Mouse (Mus musculus): ENCODE results near the gene Cnot6l.
A peak's percentile ranks its signal among the peaks of the same experiment; 100 is the strongest.

Cnot6l gene

DNA sequence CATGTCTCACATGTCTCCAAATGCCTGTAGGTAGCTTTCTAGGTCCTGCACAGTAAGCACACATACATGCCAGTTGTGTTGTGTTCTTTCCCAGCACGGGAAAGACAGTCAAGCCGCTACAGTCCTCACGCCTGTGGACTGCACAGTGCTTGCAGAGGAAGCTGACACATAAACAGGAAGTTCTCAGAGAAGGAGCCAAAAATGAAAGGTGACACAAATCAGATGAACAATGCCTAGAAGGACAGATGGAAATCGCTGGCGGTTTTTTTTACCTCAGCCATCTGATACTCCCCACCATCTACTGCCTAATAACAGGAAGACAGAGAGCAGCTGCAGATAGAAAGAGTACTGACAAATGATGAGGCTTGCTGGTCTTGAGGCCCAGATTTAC is at the start of gene Cnot6l:
TSS of gene Cnot6l (minus strand) at position 151 of the 391 bp plus-strand sequence.
- no peak for DNase-seq (ENCODE audit: low read depth, low spot score)

DNA sequence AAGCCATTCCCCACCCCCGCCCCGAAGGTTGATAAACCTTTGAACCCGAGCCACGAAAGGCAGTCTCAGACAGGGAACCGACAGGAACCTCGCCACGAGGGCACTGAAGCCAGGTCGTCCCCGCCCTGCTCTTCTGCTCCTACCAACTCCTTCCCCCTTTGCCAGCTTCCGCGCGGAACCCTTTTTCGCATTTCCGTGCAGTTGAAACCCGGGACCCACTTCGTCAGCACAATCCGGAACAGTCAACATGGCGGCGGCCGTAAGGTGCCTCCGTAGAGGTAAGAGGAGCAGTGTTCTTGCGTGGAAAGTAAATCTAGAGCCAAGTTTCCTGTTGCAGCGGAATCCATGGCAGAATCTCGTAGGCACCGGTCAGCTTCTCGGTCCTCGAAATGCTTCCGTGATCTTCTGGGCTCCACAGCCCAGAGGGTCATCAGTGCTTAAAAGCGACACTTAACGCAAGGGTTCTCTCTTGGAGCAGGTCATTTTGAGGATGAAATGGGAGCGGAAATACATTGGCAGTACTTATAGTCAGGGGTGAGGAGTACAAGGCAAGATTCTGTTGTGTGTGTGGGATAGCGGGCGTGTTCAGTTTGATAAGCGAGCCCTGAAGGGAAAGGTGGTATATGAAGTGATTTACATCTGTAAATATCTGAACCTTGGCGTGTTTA is 46.1 kb upstream of the Cnot6l start:
- peak; percentile 82 for DNase-seq (ENCODE audit: low read depth, low spot score)

DNA sequence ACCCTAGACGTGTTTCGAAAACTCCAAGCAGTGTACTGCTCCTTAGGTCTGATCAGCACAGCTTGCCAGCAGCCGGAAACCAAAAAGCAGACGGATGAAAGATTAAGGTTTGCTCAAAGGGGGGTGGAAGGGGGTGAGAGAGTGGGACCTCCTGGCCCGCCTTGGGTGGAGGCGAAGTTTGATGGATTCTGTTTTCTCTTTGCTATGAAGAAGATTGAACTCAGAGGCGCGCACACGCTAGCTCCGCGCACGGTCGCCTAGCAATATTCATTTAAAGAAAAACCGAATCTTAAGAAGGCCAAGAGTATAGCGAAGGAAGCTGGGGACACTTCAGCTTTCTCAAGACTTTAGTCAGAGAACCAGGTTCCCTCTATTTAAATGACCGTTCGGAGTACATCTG is 45.5 kb upstream of the Cnot6l start, which contains the start of gene Mrpl1:
TSS of gene Mrpl1 (plus strand) at position 35 of the 400 bp plus-strand sequence.
- DNase-seq (ENCODE audit: low read depth, low spot score), result no peak

DNA sequence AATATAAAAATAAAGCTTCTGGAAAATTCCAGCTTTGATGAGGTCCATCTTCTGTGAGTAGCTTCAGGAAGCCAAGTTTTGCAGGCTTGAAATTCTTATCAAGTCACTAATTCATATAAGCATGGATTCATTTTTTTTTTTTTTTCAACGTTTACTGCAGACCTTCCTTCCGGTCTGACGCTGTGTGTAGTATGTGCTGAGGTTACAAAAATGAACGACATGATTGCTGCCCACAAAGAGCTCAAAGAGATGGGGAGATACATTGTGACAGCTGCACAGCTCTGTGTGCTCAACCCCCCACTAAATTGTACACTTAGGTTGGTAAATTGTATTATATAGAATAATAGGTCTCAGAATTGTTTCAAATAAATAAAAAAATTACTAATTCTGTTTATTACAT is 44.6 kb upstream of the Cnot6l start:
- DNase-seq (ENCODE audit: low read depth, low spot score), result no peak

DNA sequence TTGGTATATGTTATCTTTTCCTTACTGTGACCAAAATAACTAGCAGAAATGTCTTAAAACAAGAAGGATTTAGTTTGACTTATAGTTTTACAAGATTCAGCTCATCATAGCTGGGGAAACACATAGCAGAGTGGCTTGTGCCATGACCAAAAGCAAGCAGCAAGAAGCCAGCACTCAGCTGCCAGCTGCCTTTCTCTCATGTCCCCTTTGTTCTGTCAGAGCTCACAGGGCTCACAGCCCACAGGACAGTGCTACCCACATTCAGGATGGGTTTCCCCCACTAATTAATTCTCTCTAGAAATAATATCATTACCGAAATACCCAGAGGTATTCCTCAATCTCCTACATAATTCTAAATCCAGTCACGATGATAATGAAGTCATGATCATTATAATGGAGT is 43.6 kb upstream of the Cnot6l start:
- DNase-seq (ENCODE audit: low read depth, low spot score), result no peak

DNA sequence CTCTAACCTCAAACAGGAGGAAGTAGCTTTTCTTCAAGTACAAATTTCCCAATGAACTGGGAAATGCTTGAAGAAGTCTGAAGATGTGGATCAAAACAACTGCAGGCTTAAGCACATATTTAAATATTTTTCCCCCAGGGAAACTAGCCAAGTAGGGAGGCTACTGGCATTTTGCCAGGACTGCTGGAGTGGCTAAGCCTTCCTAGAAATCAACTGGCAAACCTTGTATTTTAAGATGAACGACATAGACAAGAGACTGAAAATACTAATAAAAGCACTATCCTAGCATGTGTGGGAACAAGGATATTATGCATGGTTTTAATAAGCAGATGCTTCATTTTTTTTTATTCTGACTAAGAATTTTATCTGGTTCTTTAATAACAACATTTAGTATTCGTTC is 42.9 kb upstream of the Cnot6l start:
- no peak for DNase-seq (ENCODE audit: low read depth, low spot score)

DNA sequence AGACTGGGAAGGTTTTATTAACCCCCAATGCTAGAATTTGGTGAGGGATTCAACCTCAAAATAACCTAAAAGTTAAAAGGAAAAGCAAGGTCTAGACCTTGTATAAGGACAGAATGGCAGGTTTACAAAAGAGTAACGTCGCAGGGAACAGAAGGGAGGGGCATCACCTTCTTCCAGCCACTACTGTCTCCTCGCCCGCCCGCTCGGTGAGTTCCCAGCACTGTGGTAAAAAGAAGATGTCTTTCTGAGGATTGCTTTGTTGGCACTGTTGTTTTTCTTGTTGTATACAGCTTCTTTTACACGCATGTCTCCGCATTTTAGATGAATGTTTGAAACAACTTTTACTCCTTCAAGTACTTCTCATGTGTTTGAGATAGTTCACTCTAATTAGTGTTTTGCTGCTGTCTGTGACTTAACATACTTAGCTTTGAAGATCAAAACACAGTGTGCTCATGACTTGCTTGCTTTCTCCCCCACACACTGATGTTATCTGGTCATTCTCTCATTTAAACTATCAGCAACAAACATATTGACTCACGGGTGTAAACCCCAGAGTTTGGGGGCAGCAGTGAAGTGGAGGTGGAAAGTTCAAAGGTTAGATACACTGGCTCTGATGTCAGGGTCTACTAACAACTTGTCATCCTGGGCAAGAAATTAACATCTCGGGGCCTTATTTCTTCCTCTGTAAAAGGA is 37.6 kb upstream of the Cnot6l start:
- DNase-seq (ENCODE audit: low read depth, low spot score), result no peak

DNA sequence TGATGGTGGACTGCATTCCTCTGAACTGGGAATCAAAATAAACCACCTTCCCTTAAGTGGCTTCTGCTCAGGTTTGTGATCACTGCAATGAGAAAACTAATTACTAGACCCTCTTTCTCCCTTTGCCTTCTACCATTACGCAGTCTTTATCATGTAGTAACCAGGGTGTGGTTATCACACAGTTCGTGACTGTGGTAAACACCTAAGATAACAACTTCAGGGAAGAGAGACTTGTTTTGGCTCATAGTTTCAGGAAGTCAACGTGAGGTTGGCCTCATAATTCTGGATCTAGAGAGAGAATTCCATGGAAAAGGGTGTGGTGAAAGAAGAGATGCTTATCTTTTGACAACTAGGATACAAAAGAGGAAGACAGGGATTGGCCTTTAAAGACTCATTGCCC is 36.3 kb upstream of the Cnot6l start:
- DNase-seq (ENCODE audit: low read depth, low spot score), result no peak

DNA sequence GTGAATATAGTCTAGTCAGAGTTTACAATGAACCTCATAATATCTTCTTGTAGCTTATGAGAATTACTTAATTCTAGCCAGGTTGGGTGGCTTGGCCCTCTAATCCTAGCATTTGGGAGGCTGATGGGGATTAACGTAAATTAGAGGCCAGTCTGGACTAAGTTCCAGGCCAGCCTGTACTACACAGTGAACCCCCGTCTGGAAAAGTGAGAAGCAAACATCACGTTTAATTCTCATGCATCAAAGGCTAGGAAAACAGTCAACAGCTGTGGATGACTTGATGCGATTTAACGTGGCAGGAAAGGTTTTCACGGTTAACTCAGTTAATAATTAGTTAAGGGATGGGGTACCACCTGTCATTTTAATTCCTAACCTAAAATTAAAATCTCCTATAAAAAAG is 34.3 kb upstream of the Cnot6l start:
- DNase-seq (ENCODE audit: low read depth, low spot score), result no peak

DNA sequence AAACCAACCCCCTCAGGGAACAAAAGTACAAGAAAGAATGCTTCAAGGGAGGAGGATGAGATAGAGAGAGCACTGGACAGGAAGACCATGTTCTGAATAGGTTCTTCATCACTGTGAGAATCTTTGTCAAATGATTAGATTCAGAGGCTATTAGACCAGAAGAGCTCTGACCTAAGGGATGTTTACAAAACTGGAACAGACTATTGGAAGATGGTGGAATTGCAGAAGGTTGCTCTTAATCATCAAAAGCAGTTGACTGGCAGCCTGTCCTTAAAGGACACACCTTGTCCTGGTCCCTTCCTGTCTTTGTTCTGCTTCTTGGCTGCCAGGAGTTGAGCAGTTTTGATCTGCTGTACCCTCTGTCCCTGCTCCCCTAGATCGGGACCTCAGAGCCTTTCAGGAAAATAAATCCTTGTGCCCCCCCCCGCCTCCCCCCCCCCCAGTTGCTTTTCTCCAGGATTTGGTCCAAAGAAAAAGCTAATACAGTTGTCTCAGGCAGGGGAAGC is 32.6 kb upstream of the Cnot6l start:
- no peak for DNase-seq (ENCODE audit: low read depth, low spot score)

DNA sequence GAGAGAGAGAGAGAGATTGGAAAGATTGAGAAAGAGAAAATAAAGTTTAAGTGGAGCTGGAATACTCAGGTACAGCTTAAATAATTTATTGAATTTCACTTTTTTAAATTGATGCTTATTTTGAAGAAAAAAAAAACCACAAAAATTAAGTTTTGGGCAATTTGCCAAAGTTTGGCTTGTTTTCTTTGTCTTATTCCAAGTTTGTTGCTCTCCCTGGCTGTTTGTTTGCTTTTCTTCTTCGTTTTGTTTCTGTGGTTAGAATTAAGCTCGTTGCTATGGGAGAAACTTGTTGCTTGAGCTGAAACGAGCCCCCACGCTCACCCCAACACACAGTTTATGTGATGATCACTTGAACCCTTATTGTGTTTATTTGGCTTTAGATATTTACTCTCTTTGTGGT is 27.3 kb upstream of the Cnot6l start:
- DNase-seq (ENCODE audit: low read depth, low spot score), result no peak

DNA sequence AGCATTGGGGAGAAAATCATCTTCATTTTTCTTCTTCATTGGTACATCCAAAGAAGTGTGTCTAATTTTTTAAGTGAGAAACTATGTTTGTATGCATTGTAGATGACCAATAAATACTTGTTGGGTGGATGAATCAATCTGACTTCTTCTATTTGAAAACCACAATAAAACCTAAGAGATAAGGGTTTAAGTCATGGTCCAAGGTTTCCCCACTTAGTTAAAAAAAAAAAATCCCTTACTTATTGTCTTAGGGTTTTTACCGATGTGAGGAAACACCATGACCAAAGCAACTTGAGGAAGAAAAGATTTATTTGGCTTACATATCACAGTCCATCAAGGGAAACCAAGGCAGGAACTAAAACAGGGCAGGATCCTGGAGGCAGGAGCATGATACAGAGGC is 25.8 kb upstream of the Cnot6l start:
- DNase-seq (ENCODE audit: low read depth, low spot score), result no peak

DNA sequence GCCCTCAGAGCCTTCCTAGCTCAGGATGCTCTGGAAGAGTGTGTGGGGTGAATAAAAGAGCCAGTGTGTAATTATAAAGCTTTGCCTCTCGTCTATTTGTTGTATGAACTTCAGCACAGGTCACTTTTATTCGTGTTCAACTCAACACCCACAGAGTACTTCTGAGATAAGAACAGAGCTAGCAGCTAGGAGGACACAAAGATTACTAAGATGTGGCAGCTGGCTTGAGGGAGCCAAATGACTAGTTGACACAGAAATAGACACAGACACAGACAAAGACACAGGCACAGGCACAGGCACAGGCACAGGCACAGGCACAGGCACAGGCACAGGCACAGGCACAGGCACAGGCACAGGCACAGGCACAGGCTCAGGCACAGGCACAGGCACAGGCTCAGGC is 20.0 kb upstream of the Cnot6l start:
- DNase-seq (ENCODE audit: low read depth, low spot score), result no peak

DNA sequence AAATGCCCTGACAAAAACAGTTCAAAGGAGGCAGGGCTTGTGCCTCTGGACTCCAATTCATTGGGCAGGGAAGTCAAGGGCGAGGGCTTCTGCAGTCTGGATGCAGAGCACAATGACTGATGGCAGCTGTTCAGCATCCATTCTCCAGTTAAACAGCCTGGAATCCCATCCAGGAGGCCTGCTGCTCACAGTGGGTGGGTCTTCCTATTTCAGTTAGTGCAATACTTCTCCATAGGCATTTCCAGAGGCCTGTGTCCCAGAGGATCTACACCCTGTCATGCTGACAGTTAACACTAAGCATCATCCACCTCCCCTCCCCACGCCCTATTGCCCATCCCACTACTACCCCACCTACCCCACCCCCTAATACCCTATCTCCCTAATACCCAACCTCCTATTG is 19.2 kb upstream of the Cnot6l start:
- DNase-seq (ENCODE audit: low read depth, low spot score), result no peak

DNA sequence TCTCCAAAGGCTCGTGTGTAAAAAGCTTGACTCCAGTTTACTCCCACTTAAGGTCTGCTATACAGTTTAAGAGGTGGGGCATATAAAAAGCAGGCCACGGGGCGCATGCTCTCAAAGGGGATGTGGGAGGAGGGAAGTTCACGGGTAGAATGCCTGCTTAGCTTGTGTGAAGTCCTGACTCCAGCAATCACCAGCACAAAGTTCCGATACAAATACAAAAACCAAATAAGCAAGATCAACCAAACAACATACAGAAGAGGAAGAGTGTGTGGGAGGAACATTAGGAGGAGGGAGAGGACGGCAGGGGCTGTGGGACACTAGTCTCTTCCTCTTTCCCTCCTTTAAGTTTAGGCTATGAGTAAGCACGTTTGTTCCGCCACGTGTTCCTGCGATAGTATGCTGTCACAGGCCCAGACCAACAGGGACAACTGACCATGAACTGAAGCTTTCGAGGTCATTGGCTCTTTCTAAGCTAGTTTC is 12.9 kb upstream of the Cnot6l start:
- no peak for DNase-seq (ENCODE audit: low read depth, low spot score)

DNA sequence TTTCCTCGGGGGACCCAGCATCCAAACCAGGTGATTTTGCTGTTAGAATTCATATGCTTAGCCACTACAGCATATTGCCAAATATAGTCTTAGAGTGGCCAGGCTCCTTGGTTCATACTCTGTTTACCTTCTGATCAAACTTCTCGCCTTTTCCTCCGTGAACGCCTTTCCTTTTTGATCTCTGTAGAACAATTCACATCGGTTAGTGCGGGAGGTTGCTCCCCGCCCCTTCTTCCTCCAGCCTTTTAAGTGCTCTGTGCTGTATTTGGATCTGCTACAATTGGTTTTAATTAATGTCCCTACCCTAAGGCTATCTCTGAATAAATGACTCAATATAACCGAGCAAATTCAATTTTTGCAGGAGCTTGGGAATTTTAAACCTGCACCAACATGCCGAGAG is 12.2 kb upstream of the Cnot6l start:
- DNase-seq (ENCODE audit: low read depth, low spot score), result no peak

DNA sequence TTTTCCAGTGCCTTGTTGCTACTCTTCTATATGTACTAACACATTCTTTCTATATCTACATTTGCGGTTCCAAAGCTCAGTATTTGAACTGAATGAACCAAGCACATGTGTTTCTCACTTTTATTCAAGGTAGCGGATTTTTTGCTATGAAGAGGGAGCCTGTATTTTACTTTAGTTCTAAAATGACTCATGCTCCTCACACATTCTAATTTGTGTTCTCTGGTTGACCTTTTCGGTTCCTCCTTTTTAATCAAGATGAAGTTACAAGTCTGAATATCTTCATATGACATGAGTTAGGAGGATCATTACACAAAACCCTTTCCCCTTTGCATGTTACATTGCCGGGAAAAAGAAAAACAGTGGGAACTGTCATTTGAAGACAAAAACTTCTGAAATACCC is 7.8 kb upstream of the Cnot6l start:
- DNase-seq (ENCODE audit: low read depth, low spot score), result no peak

DNA sequence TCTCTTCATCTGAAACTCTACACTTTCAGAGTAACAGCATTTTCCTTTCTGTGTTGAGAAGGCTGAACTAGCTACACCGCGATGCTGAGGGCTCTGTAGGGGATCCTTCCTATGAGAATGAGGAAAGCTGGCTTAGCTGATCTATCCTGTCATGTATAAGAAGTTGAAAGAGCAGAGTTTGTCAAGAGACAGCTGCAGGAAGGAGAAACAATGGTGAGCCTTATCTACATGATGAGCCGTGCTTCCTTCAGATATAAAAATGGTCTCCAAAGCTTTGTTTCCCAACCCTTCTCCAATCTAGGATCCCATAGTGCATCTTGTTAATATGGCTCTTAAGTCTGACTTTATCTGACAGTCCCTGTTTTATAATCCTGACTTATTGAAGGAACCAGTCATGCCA is 6.5 kb upstream of the Cnot6l start:
- no peak for DNase-seq (ENCODE audit: low read depth, low spot score)

DNA sequence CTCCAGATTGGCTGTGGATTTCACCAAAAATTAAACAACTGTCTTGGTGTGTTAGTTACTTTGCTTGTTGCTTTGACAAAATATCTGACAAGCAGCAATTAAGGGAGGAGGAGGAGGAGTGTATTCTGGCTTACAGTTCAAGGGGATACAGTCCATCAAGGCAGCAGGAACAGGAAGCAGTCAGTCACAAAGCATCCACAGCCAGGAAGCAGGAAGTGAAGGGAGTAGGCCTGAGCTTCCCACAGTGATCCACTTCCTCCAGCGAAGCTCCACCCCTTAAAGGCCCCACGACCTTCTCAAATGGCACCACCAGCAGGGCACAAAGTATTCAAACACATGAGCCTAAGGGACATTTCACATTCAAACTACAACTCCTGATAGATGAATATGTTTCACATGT is 2.8 kb upstream of the Cnot6l start:
- DNase-seq (ENCODE audit: low read depth, low spot score), result no peak

DNA sequence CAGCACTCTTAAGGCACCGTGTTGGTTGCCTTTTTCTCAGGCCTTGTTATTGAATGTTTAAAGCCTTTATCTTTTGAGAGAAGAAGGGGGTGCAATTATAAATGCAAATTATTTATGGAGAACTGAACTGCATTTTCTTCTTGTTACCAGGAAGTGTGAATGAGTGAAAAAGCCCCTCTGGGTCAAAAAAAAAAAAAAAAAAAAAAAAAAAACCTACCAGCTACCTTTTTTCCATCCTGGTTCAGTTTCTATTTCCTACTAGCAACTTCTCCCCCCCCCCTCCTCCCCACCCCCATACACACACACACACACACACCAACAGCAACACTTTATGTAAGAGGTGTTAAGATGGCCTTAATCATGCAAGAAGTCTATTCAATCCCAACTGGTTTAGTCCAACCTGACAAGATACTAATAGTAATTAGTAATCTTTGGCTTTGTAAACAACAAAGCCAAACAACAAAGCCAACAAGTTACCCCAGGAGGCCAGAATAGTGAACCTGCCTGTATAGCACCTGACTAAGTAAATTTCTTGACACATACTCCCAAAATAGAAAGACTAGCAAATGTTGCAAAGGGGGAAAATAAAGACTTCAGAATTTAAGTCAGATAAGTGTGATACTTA is 463 bp downstream of the Cnot6l start:
- DNase-seq (ENCODE audit: low read depth, low spot score), result no peak

DNA sequence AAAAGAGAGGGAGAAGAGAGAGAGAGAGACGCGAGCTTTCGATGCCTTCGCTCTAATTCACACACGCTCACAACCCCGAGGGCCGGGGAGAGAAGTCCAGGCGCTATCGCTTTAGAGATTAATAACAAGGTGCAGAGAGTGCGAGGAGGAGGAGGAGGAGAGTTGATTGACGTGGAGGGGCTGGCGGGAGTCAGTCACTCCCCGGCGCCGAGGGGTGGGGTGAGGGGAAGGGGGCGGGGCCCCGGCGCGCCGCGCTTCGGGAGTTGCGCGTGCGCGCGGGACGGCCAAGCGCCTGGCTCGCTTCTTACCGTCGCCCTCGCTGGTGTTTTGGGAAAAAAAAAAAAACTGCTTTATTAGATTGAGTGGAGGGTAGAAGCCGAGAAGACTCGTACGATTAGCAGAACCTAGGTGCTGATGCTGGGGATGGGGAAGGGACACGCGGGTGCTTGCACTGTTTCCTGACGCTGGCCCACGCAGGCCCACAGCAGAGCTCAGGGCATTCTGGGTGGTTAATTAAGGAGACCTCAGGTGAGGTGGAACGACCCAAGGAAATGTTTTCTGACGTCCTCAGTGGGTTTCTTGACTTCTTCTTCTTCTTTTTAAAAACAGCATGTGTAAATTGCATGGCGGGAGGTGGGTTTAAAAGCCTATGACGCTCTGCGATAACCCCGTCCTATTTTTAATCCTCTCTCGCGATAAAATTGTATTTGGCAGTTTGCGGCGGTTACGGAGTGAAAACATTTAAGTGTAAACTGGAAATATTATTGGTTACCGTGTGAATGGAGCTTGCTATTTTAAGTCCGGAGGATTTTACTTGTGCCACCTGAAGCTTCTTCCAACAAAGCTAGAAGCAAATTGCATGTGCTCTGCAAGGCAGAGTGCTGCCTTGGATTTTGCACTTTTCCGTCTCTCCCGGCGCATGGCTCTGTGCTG is 1.3 kb downstream of the Cnot6l start:
- DNase-seq (ENCODE audit: low read depth, low spot score), result peak; percentile 79
